Mouse (Mus musculus) heart, embryonic 16.5 days (tissue): Measurements from ENCODE around the gene Ccr2. TPM values are rescaled to one million over a fixed set of nuclear protein-coding genes. Genes with fewer than 3 reads are reported as not detected.
"Not testable (repeated sequence)": the region's sequence is repeated elsewhere in the genome, so short reads cannot be mapped to it uniquely, and the experiment has no call there.

ENCODE experiments used
- ATAC-seq: fragments of 200-750 bp; cut with Nextera tagmentation; replicated peaks from 2 replicates; pipeline ENCODE4 v1.8.0; 2017; ENCODE audit warnings: moderate number of reproducible peaks; ENCODE audit not compliant: insufficient read depth, low FRiP score; ENCODE audit errors: extremely low read depth
- H3K27ac ChIP-seq: fragments of 300-500 bp; sonication (generic); 2 replicates; pipeline ENCODE4 v1.5.1; 2014; ENCODE audit warnings: mild to moderate bottlenecking, low read length, control low read depth, moderate library complexity
- H3K27me3 ChIP-seq: fragments of 300-500 bp; sonication (generic); 2 replicates; pipeline ENCODE4 v1.6.1; 2014; ENCODE audit warnings: low read length, mixed read lengths; ENCODE audit not compliant: control insufficient read depth, insufficient read depth
- H3K36me3 ChIP-seq: fragments of 300-500 bp; sonication (generic); 2 replicates; pipeline ENCODE4 v1.6.1; 2014; ENCODE audit not compliant: control insufficient read depth, insufficient read depth
- H3K4me1 ChIP-seq: fragments of 300-500 bp; sonication (generic); 2 replicates; pipeline ENCODE4 v1.6.1; 2014; ENCODE audit warnings: low read length, mixed read lengths; ENCODE audit not compliant: control insufficient read depth, insufficient read depth
- H3K4me2 ChIP-seq: fragments of 300-500 bp; sonication (generic); 2 replicates; pipeline ENCODE4 v1.6.1; 2014; ENCODE audit warnings: low read depth, mild to moderate bottlenecking, control low read depth, low read length
- H3K4me3 ChIP-seq: fragments of 300-500 bp; sonication (generic); 2 replicates; pipeline ENCODE4 v1.5.1; 2014; ENCODE audit warnings: mild to moderate bottlenecking, control low read depth, low read length
- H3K9ac ChIP-seq: fragments of 300-500 bp; sonication (generic); 2 replicates; pipeline ENCODE4 v1.6.1; 2014; ENCODE audit warnings: low read length, control low read depth
- H3K9me3 ChIP-seq: fragments of 300-500 bp; sonication (generic); replicated peaks from 2 replicates; pipeline ENCODE4 v1.6.1; 2016; ENCODE audit warnings: low read length; ENCODE audit not compliant: control insufficient read depth
- WGBS: fragments of 180-500 bp; shearing (Covaris S2); extraction: QIAGEN DNeasy Blood & Tissue Kit; methylation state at CpG from one replicate; pipeline ENCODE4 v1.1.7; 2014; 5-methylcytosine and 5-hydroxymethylcytosine counted together
- polyA plus RNA-seq: library from polyadenylated mRNA; unstranded; fragments of >200 nt; fragmentation: Nextera tagmentation; extraction: Ambion mirVana; gene quantifications from 2 replicates; pipeline ENCODE4 v1.2.1, GENCODE M21; 2015

The Ccr2 gene
- polyA plus RNA-seq, 1 experiment from 2014 or later, result 2.8 TPM

- not testable (repeated sequence) for H3K4me2 ChIP-seq, H3K9ac ChIP-seq, H3K27ac ChIP-seq, H3K27me3 ChIP-seq, H3K4me1 ChIP-seq, H3K9me3 ChIP-seq, H3K4me3 ChIP-seq, ATAC-seq, H3K36me3 ChIP-seq
- WGBS, result 78% methylated on average over 2 of the region's 2 CpGs
These were observed 31.1 kb downstream of the Ccr2 start for GRCm38 (mm10) chr9:124132899-124133298.

- WGBS, result 82% methylated on average over 1 of the region's 1 CpGs
- H3K4me1 ChIP-seq, result not testable (repeated sequence)
These were observed 33.2 kb downstream of the Ccr2 start for GRCm38 (mm10) chr9:124134919-124135318.

GRCm38 (mm10) chr9:124137619-124138018 lies 35.9 kb downstream of the Ccr2 start:
- Histone ChIP-seq H3K9me3 (no peaks in the 10 kb centered on the region), H3K4me3 (no peak overlapping the region), H3K27ac (no peak overlapping the region), H3K27me3 (no peaks in the 10 kb centered on the region), H3K36me3 (no peaks in the 10 kb centered on the region), H3K9ac (no peak overlapping the region), H3K4me2 (no peak overlapping the region), H3K4me1 (no peaks in the 10 kb centered on the region)
- 48% methylated on average over 11 of the region's 11 CpGs for WGBS
- ATAC-seq, result no peak

More at GRCm38 (mm10) chr9:124134919-124135318, 33.2 kb downstream of the Ccr2 start:
- H3K9me3 ChIP-seq, H3K27ac ChIP-seq, ATAC-seq, H3K27me3 ChIP-seq, H3K9ac ChIP-seq, H3K36me3 ChIP-seq, H3K4me2 ChIP-seq, H3K4me3 ChIP-seq: not testable (repeated sequence)

- Histone ChIP-seq H3K9ac (no peak overlapping the region), H3K27me3 (no peaks in the 10 kb centered on the region), H3K4me3 (no peak overlapping the region), H3K4me2 (no peak overlapping the region), H3K27ac (no peak overlapping the region), H3K36me3 (no peaks in the 10 kb centered on the region), H3K4me1 (no peaks in the 10 kb centered on the region), H3K9me3 (no peaks in the 10 kb centered on the region)
- 20% methylated on average over 4 of the region's 4 CpGs for WGBS
- ATAC-seq, result no peak
These were observed 36.5 kb downstream of the Ccr2 start for GRCm38 (mm10) chr9:124138055-124138775.

- Histone ChIP-seq H3K36me3 (no peaks in the 10 kb centered on the region), H3K4me3 (no peak overlapping the region), H3K9me3 (no peaks in the 10 kb centered on the region), H3K27me3 (no peaks in the 10 kb centered on the region), H3K4me1 (no peaks in the 10 kb centered on the region), H3K9ac (no peak overlapping the region), H3K27ac (no peak overlapping the region), H3K4me2 (no peak overlapping the region)
- 77% methylated on average over 1 of the region's 1 CpGs for WGBS
- ATAC-seq, result no peak
These were observed 41.9 kb downstream of the Ccr2 start for GRCm38 (mm10) chr9:124143678-124144077.

GRCm38 (mm10) chr9:124146307-124146706 lies 44.6 kb downstream of the Ccr2 start:
- Histone ChIP-seq H3K27ac (no peak overlapping the region), H3K36me3 (no peaks in the 10 kb centered on the region), H3K4me1 (no peaks in the 10 kb centered on the region), H3K27me3 (no peaks in the 10 kb centered on the region), H3K4me2 (no peak overlapping the region), H3K9ac (no peak overlapping the region), H3K4me3 (no peak overlapping the region), H3K9me3 (no peaks in the 10 kb centered on the region)
- no peak for ATAC-seq

Other genes with a start within 250 kb of the Ccr2 start
- gene Xcr1, start 239.9 kb upstream of the Ccr2 start, polyA plus RNA-seq, result 0.05 TPM in 1 of 2 replicates, not detected in the other
- gene Ccr1, start 133.3 kb upstream of the Ccr2 start, polyA plus RNA-seq, result 1.2 and 1.8 TPM in 2 replicates
- gene Ccr1l1, start 123.5 kb upstream of the Ccr2 start, polyA plus RNA-seq, result not detected in 2 replicates
- 0.06 and 0.12 TPM in 2 replicates for gene Ccr3, start 80.0 kb upstream of the Ccr2 start, polyA plus RNA-seq
- gene Ccr5, start 19.6 kb downstream of the Ccr2 start, polyA plus RNA-seq, result 0.89 and 1.7 TPM in 2 replicates
- gene 2010315B03Rik, start 210.7 kb downstream of the Ccr2 start, polyA plus RNA-seq, result 9.7 and 10.5 TPM in 2 replicates